Mouse (Mus musculus) heart, postnatal 0 days (tissue): ENCODE results near the gene Nsrp1.

Experiments
- CTCF ChIP-seq: IDR thresholded peaks from 2 replicates; pipeline ENCODE4 v1.5.1; 2016; ENCODE audit warnings: antibody characterized with exemption, control low read depth, low read depth
- EP300 ChIP-seq: IDR thresholded peaks from 2 replicates; pipeline ENCODE4 v1.6.1; 2016; ENCODE audit warnings: antibody characterized with exemption, low read depth

GRCm38 (mm10) chr11:77093208-77093607 lies 15.0 kb upstream of the Nsrp1 start:
- peak; percentile 46 for TF ChIP-seq CTCF
- no peak for TF ChIP-seq EP300
